Mouse (Mus musculus): ENCODE measurements around the gene Hdac11.
"Not testable (repeated sequence)": the region's sequence is repeated elsewhere in the genome, so short reads cannot be mapped to it uniquely, and the experiment has no call there.

The Hdac11 gene

DNA sequence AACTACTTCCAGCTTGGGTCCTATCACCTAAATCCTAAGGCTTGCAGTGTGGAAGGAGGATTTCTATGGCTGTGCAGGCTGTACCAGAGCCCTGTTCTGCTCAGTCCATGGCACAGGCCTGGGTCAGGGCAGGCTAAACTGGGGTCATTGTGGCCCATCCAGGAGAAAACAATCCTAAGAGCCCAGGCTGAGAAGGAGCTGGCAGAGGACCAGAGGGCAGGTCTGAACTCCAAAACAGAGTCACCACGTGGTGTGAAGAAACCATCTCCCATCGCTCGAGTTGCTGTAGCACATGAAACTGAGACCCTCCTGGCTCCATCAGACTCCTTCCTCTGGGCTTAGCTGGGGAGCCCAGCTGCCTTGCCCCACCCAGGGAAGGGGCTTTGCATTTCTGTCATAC is 48.9 kb downstream of the Hdac11 start:
- DNase-seq (ENCODE audit: low spot score) = peak; percentile 78

DNA sequence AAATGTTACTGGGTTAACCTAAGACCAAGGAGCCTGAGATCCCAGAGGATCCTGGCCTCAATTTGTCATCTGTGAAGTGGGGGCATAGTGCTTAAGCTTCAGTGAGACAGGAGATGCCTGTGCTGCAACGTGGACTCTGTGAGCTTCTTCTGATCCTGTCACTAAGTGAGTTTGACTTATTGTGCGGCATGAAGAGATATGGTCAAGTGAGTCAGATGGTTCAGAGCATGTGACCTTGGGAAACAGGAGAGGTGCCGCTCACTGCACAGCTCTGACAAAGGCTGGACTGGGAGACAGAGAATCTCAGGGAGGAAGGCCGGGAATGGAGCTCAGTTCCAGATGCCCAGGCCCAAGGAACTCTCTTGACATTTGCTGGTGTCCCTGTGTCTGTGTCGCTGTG is 49.3 kb downstream of the Hdac11 start:
- DNase-seq (ENCODE audit: low spot score) = no peak

- no peak for DNase-seq (ENCODE audit: low spot score)
Observed at GRCm38 (mm10) chr6:91207491-91207890, 51.0 kb downstream of the Hdac11 start.

- DNase-seq (ENCODE audit: low spot score) = no peak
Observed at GRCm38 (mm10) chr6:91209780-91210179, 53.3 kb downstream of the Hdac11 start.

- no peak for DNase-seq (ENCODE audit: low spot score)
Observed at GRCm38 (mm10) chr6:91210852-91211251, 54.4 kb downstream of the Hdac11 start.

DNA sequence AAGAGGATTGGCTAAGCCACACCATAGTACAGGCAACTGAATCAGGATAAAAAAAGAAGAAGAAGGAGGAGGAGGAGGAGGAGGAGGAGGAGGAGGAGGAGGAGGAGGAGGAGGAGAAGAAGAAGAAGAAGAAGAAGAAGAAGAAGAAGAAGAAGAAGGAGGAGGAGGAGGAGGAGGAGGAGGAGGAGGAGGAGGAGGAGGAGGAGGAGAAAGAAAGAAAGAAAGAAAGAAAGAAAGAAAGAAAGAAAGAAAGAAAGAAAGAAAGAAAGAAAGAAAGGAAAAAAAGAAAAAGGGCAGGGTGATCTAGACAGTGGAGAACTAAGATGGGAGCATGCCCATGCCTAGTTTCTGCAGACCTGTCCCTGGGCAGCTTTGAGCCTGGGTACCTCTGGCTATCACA is 55.7 kb downstream of the Hdac11 start, which contains the start of gene Fbln2:
TSS of gene Fbln2 (plus strand) at position 301 of the 400 bp plus-strand sequence.
- DNase-seq (ENCODE audit: low spot score) = not testable (repeated sequence)

GRCm38 (mm10) chr6:91212571-91212970 is 56.1 kb downstream of the Hdac11 start:
- DNase-seq (ENCODE audit: low spot score) = peak; percentile 74

DNA sequence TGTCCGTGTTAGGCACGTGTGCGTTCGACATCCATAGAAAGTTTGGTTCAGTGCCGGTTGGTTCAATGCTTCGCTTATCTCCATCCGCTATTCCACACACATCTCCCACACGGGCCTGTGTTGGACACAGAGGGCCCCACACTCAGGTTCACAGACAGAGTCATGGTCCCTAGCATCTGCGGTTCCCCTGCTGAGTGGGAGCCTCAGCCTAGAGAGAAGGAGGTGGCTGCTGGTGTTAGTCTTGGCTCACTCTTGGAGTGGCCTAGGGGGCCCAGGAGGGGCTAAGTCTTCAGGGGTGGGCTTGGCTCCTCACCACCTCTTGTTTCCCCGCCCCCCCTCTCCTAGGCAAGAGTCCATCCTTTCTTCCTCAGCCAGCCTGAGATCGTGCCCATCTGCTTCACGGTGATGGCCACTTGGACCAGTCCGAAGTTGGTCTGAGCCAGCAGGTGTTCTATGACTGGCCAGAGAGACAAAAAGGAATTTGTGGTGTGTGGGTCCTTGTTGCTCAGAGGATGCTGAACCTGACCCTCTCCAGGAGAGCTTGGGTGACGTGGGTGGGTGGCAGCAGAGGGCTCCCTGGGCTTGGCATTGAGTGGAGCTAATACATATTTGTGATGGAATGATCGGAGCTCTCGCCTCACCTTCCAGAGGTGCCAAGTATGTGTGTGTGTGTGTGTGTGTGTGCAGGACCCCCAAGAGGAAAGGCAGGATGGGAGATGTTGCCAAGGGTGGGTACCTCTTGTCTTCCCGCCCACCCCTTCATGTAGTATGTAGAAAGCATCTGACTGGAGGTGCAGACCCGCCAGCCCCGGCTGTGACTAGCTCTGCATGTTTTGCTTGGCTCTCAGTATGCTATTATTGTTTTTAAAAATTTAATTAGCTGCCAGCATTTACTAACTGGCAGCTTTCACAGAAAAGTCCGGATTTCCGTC is 57.1 kb downstream of the Hdac11 start:
- DNase-seq (ENCODE audit: low spot score) = no peak

GRCm38 (mm10) chr6:91215454-91215853 is 59.0 kb downstream of the Hdac11 start:
- DNase-seq (ENCODE audit: low spot score) = no peak

GRCm38 (mm10) chr6:91218445-91218844 is 62.0 kb downstream of the Hdac11 start:
- DNase-seq (ENCODE audit: low spot score) = no peak

DNA sequence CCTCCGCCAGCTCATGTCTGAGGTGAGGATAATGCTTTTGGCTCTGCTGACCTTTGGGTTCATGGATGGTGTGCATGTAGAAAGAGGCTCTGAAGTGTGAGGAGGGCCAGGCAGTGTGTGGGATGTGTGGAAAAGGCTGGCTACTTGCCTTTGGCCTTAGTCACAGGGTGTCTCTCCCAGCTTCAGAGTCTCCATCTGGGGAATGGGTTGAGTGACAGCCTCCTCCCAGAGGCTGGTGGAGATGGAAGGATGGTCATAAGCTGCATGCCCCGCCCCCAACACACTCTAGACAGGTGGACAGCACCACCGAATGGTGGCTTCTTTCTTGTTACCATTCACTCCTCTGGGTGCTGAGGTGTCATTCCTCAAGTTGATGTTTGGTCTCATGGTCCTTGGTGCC is 62.4 kb downstream of the Hdac11 start:
- DNase-seq (ENCODE audit: low spot score) = no peak

GRCm38 (mm10) chr6:91220062-91220461 is 63.6 kb downstream of the Hdac11 start:
- DNase-seq (ENCODE audit: low spot score) = no peak

DNA sequence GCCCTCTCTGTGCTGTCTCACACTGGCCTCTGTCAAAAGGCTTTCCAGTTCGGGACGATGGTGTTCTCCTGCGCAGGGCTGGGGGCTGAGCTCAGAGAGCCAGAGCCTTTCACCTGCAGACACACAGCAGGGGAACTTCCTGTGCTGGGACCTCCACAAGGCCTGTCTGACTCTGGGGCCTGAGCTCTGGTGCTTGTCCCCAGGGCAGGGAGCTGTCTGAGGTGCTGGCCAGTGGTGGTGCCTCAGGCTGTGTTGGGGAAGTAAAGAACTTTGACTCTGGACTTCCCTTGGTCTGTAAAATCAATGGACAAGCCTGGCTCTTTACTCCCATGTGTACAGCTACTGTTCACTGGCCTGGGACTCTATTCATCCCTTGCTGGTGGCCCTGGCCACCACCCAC is 64.6 kb downstream of the Hdac11 start:
- peak; percentile 51 for DNase-seq (ENCODE audit: low spot score)

DNA sequence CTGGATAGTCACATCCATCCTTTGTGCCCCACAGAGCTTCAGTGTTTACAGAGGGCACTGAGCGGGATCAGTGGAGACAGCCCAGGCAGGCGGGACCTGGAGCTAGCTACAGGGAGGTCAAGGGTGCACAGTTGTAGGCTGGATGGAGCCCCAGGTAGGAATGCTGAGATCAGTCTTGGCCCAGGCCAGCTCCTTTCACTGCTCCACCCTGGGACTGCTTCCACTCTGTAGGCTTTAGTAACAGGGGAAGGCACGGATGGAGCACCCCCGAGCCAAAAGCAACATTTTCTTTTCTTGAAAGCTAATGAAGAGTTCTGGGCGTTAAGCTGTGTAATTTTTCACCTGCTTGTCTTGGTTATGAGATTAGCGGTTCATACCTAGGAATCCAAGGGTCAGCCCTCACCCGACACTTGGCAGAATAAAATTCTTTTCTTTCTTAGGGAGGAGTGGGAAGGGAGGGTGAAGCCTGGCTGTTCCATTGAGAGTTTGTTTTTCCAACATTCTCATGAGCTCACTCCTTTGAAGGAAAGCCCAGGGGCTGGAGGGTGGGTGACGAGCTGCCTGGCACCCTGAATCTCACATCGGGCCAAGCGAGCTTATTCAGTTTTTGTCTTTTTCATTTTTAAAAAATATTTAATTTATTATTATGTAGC is 66.4 kb downstream of the Hdac11 start:
- no peak for DNase-seq (ENCODE audit: low spot score)

All from ovary, postnatal 36 days (tissue).